Mouse (Mus musculus): ENCODE measurements around the gene Fam193a. TPM values are rescaled to one million over a fixed set of nuclear protein-coding genes. Genes with fewer than 3 reads are reported as not detected.

Gene Fam193a
- polyA plus RNA-seq, 1 experiment = 40.2 TPM

DNA sequence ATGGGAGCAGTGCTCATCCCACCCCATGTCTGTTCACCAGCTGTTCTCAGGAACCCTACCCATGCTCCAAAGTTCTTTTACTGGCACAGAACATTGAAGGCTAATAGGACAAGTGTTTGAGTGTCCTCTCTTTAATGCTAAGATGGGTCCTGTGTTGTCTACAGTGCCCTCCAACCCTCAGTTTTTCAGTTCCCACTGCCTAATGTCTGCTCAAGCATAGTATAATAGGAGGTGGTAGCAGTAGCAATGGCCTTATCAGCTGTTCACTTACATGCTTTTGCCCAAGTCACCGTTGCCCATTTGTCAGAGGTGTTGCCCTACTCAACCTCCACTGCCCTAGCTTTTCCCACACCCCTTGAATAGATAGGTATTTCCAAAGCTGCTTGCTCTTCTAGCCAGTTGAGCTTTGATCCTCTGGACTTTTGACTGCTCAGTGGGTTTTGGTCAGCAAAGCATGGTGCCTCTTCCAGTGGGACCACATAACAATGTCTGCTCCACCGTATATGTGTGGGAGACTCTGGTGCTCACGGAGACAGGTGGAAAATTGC is 17.6 kb upstream of the Fam193a start:
- Histone ChIP-seq H3K9ac (ENCODE audit: low read depth, poor library complexity, severe bottlenecking) (no peak overlapping the region), H3K4me3 (ENCODE audit: low read depth, low read length) (no peak overlapping the region), H3K27ac (ENCODE audit: insufficient read depth, low read length) (no peak overlapping the region), H3K27me3 (ENCODE audit: control insufficient read depth, insufficient read depth, low read length, poor library complexity, severe bottlenecking) (no peaks in the 10 kb centered on the region), H3K4me1 (ENCODE audit: control insufficient read depth, insufficient read depth, low read length) (no peaks in the 10 kb centered on the region), H3K36me3 (ENCODE audit: control insufficient read depth, insufficient read depth, low read length, poor library complexity, severe bottlenecking) (peaks cover 86% of the 10 kb centered on the region), H3K9me3 (replicated peaks; ENCODE audit: control insufficient read depth, insufficient read depth, low read length, poor library complexity, severe bottlenecking) (no peaks in the 10 kb centered on the region)
- TF ChIP-seq POLR2A (IDR thresholded peaks at IDR 0.05; ENCODE audit: insufficient read depth, low read length) = no peak
- TF ChIP-seq EP300 (IDR thresholded peaks at IDR 0.05; ENCODE audit: insufficient read depth, low read depth, low read length) = no peak
- no peak for TF ChIP-seq CTCF (IDR thresholded peaks at IDR 0.05; ENCODE audit: low read depth, low read length)

DNA sequence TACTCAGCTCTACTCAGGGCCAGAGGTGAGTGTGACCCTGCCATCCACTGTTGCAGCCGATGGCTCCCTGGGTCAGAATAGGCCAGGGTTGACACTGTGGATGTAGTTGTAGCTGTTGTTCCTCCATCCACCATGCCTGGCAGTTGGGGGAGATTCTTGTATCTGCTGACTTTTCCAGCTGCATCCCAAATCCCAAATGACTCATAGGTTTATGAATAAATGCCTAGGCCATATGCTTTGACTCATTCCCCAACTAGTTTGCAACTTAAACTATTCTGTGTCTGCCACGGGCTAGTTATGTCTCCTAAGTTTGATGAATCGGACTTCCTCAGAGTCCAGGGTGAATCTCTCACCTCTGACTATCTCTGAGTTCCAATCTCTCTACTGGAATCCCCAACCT is 9.5 kb upstream of the Fam193a start:
- Histone ChIP-seq H3K4me3 (ENCODE audit: low read depth, low read length) (no peak overlapping the region), H3K27me3 (ENCODE audit: control insufficient read depth, insufficient read depth, low read length, poor library complexity, severe bottlenecking) (no peaks in the 10 kb centered on the region), H3K9me3 (replicated peaks; ENCODE audit: control insufficient read depth, insufficient read depth, low read length, poor library complexity, severe bottlenecking) (no peaks in the 10 kb centered on the region), H3K27ac (ENCODE audit: insufficient read depth, low read length) (no peak overlapping the region), H3K9ac (ENCODE audit: low read depth, poor library complexity, severe bottlenecking) (no peak overlapping the region), H3K36me3 (ENCODE audit: control insufficient read depth, insufficient read depth, low read length, poor library complexity, severe bottlenecking) (peaks cover 36% of the 10 kb centered on the region), H3K4me1 (ENCODE audit: control insufficient read depth, insufficient read depth, low read length) (no peaks in the 10 kb centered on the region)
- TF ChIP-seq EP300 (IDR thresholded peaks at IDR 0.05; ENCODE audit: insufficient read depth, low read depth, low read length) = no peak
- no peak for TF ChIP-seq CTCF (IDR thresholded peaks at IDR 0.05; ENCODE audit: low read depth, low read length)
- no peak for TF ChIP-seq POLR2A (IDR thresholded peaks at IDR 0.05; ENCODE audit: insufficient read depth, low read length)

DNA sequence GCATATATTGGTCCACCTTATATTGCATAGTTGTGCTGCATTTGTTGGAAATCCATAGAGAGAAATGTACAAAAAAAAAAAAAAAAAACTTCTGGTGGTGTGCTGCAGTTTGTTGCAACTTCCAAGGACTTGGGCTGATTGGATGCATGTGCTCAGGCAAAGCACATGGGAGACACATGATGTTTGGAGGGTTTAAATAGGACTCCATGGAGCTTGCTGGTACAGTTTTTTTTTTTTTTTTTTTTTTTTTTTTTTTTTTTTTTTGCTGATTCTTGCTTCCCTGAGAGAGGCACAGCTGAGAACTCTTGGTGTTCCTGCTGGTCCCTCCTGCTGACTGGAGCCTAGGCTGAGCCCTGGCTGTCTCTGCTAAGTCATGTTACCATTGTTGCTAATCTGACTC is 6.6 kb upstream of the Fam193a start:
- no peak for TF ChIP-seq EP300 (IDR thresholded peaks at IDR 0.05; ENCODE audit: insufficient read depth, low read depth, low read length)
- no peak for TF ChIP-seq POLR2A (IDR thresholded peaks at IDR 0.05; ENCODE audit: insufficient read depth, low read length)
- TF ChIP-seq CTCF (IDR thresholded peaks at IDR 0.05; ENCODE audit: low read depth, low read length) = no peak
- no peak overlapping the region for H3K9ac ChIP-seq (ENCODE audit: low read depth, poor library complexity, severe bottlenecking)
- H3K9me3 ChIP-seq (replicated peaks; ENCODE audit: control insufficient read depth, insufficient read depth, low read length, poor library complexity, severe bottlenecking) = no peaks in the 10 kb centered on the region

DNA sequence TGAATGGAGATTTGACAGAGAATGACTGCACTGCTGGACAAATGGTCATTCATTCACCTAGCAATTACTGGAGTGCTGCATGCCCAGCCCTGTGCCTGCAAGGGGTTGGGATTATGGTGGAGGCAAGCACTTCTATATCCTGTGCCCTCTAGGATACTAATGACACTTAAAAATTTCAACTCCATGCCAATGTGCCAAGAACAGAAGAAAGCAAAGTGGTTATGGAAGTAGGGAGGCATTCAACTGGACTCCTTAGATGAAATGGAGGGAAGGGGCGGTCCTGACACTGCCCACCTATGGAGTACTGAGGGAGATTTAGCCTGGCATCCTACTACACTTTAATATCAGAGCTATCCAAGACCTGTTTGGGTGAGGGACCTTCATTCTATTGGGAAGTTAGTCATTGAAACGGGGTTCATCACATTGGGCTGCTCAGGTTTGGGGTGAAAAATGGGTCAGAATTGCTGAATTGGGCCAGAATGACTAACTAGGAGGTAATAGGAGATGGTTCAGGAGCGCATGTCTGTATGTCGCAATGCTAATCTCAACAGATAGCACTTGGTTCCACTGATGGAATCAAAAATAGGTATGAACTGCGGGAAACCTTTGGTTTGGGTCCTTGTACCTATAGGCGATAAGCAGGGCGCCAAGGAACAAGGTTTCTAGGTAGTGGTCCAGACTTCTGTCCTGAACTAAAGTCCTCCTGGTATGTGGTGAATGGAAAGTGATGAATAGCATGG is 1.0 kb upstream of the Fam193a start:
- Histone ChIP-seq H3K9ac (ENCODE audit: low read depth, poor library complexity, severe bottlenecking) (peak overlapping the region; percentile 16), H3K4me3 (ENCODE audit: low read depth, low read length) (peak overlapping the region; percentile 70), H3K36me3 (ENCODE audit: control insufficient read depth, insufficient read depth, low read length, poor library complexity, severe bottlenecking) (no peaks in the 10 kb centered on the region), H3K9me3 (replicated peaks; ENCODE audit: control insufficient read depth, insufficient read depth, low read length, poor library complexity, severe bottlenecking) (no peaks in the 10 kb centered on the region), H3K4me1 (ENCODE audit: control insufficient read depth, insufficient read depth, low read length) (no peaks in the 10 kb centered on the region), H3K27me3 (ENCODE audit: control insufficient read depth, insufficient read depth, low read length, poor library complexity, severe bottlenecking) (no peaks in the 10 kb centered on the region), H3K27ac (ENCODE audit: insufficient read depth, low read length) (peak overlapping the region; percentile 40)
- no peak for TF ChIP-seq CTCF (IDR thresholded peaks at IDR 0.05; ENCODE audit: low read depth, low read length)
- TF ChIP-seq EP300 (IDR thresholded peaks at IDR 0.05; ENCODE audit: insufficient read depth, low read depth, low read length) = no peak
- no peak for TF ChIP-seq POLR2A (IDR thresholded peaks at IDR 0.05; ENCODE audit: insufficient read depth, low read length)

More for the DNA sequence above, 6.6 kb upstream of the Fam193a start:
- Histone ChIP-seq H3K27me3 (ENCODE audit: control insufficient read depth, insufficient read depth, low read length, poor library complexity, severe bottlenecking) (no peaks in the 10 kb centered on the region), H3K27ac (ENCODE audit: insufficient read depth, low read length) (no peak overlapping the region), H3K36me3 (ENCODE audit: control insufficient read depth, insufficient read depth, low read length, poor library complexity, severe bottlenecking) (peaks cover 25% of the 10 kb centered on the region), H3K4me1 (ENCODE audit: control insufficient read depth, insufficient read depth, low read length) (no peaks in the 10 kb centered on the region), H3K4me3 (ENCODE audit: low read depth, low read length) (no peak overlapping the region)

DNA sequence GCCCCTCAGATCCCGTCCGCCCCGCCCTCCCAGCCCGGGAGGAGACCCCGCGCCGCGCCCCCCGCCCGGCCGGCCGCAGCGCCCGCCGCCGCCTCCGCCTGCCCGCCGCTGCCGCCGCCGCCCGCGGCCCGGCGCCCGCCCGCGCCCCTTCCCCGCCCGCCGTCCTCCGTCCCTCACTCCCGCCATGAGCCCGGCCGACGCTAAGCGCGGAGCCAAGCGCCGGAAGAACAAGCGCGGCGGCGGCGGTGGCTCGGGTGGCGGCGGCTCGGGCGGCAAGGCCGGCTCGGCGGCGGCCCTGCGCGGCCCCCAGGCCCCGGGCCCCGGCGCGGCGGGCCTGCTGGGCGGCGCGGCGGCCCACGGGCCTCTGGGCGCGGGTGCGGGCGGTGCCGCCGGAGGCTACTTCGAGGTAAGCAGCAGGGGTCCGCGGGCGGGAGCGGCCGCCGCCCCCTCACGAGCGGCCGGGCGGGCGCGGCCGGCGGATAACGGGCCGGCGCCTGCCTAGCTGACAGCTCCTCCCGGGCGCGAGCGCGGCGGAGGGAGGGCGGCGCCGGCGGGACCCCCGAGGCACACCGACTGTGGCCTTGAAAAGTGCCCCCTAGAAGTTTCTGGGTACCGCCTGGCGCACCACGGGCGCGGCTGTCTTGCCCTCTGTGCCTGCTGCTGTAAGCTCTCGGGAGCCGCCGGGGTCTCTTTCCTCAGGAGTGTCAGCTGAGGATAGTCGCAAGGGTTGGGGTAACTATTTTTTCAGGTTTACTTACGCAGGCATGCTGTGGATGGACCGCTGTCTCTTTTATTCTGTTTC is 490 bp downstream of the Fam193a start:
- no peaks in the 10 kb centered on the region for H3K27me3 ChIP-seq (ENCODE audit: control insufficient read depth, insufficient read depth, low read length, poor library complexity, severe bottlenecking)
- no peak overlapping the region for H3K27ac ChIP-seq (ENCODE audit: insufficient read depth, low read length)
- H3K9ac ChIP-seq (ENCODE audit: low read depth, poor library complexity, severe bottlenecking) = peak overlapping the region; percentile 97
- H3K9me3 ChIP-seq (replicated peaks; ENCODE audit: control insufficient read depth, insufficient read depth, low read length, poor library complexity, severe bottlenecking) = no peaks in the 10 kb centered on the region
- TF ChIP-seq CTCF (IDR thresholded peaks at IDR 0.05; ENCODE audit: low read depth, low read length) = no peak
- no peak for TF ChIP-seq EP300 (IDR thresholded peaks at IDR 0.05; ENCODE audit: insufficient read depth, low read depth, low read length)
- TF ChIP-seq POLR2A (IDR thresholded peaks at IDR 0.05; ENCODE audit: insufficient read depth, low read length) = no peak
- H3K4me3 ChIP-seq (ENCODE audit: low read depth, low read length) = peak overlapping the region; percentile 76
- H3K4me1 ChIP-seq (ENCODE audit: control insufficient read depth, insufficient read depth, low read length) = no peaks in the 10 kb centered on the region
- H3K36me3 ChIP-seq (ENCODE audit: control insufficient read depth, insufficient read depth, low read length, poor library complexity, severe bottlenecking) = no peaks in the 10 kb centered on the region
